Mouse (Mus musculus) liver, postnatal 0 days (tissue): ENCODE measurements around the gene Snhg11.

Source experiments
- CTCF ChIP-seq: sonication (generic); IDR thresholded peaks from 2 replicates; pipeline ENCODE4 v1.5.1; 2016; ENCODE audit warnings: antibody characterized with exemption, low read depth
- EP300 ChIP-seq: IDR thresholded peaks from 2 replicates; pipeline ENCODE4 v1.6.1; 2016; ENCODE audit warnings: antibody characterized with exemption, low read depth, mild to moderate bottlenecking

DNA sequence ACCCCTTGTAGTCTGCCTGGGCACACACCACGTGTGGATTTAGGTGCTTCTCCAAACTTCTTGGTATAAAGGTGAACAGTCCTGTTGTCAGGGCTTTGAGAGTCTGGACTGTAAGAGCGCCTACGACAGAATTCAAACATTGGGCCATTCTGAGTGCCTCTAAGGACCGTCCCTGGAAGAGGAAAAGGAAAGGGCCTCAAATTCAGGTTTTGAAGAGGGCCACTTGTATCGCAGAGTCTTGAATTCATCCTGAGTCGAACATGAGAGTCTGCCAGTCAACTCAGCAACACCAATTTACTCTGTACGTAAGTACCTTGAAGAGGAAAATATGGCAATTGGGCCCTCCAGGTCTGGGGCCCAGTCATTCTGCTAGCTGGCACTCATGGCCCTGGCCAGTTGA lies 27.5 kb downstream of the Snhg11 start:
- no peak for TF ChIP-seq CTCF
- TF ChIP-seq EP300, result no peak
